Mouse (Mus musculus) gastrocnemius, postnatal 25 days (tissue): ENCODE measurements around the gene Aldh3a2. TPM values are rescaled to one million over a fixed set of nuclear protein-coding genes. Genes with fewer than 3 reads are reported as not detected.
"Not testable (repeated sequence)": the region's sequence is repeated elsewhere in the genome, so short reads cannot be mapped to it uniquely, and the experiment has no call there.

ENCODE experiments used
- DNase-seq: peaks from one replicate; pipeline ENCODE4 v3.0.0; 2022
- total RNA-seq, 2 experiments: library from RNA; stranded (reverse); gene quantifications; 1 replicate in 1 of 2; 2 replicates in 1 of 2; pipeline ENCODE4 v1.2.3; 2021

Gene Aldh3a2
- total RNA-seq, 2 experiments from 2014 or later, result 12.6 to 12.8 TPM

- DNase-seq, result no peak
These were observed 92.9 kb downstream of the Aldh3a2 start for GRCm38 (mm10) chr11:61174291-61174820.

GRCm38 (mm10) chr11:61173477-61173876, 93.8 kb downstream of the Aldh3a2 start:
- DNase-seq, result not testable (repeated sequence)

Other genes starting within 250 kb of the Aldh3a2 start
- gene Kcnj12, start 244.9 kb downstream of the Aldh3a2 start, total RNA-seq, result 10 to 100 TPM; 44.5 to 45.1 TPM
- gene Tnfrsf13b, start 140.7 kb downstream of the Aldh3a2 start, total RNA-seq, result under 1 TPM; 0.20 to 0.75 TPM
- gene Usp22, start 92.4 kb downstream of the Aldh3a2 start, total RNA-seq, result 10 to 100 TPM; 14.0 TPM
- under 1 TPM; 0.15 to 0.21 TPM for gene Aldh3a1, start 59.9 kb downstream of the Aldh3a2 start, total RNA-seq
- not detected for gene Slc47a2, start 75.4 kb upstream of the Aldh3a2 start, total RNA-seq
- 10 to 100 TPM; 16.1 to 20.7 TPM for gene Slc47a1, start 110.9 kb upstream of the Aldh3a2 start, total RNA-seq
- gene Rnf112, start 186.7 kb upstream of the Aldh3a2 start, total RNA-seq, result under 1 TPM; 0.21 to 0.33 TPM
- gene Mfap4, start 218.0 kb upstream of the Aldh3a2 start, total RNA-seq, result 10 to 100 TPM; 41.9 to 52.4 TPM
- gene Mapk7, start 226.9 kb upstream of the Aldh3a2 start, total RNA-seq, result 1 to 10 TPM; 3.2 to 4.5 TPM
- 1 to 10 TPM; 5.5 to 7.4 TPM for gene B9d1, start 237.7 kb upstream of the Aldh3a2 start, total RNA-seq